Mouse (Mus musculus) CD4-positive helper T cell, adult 2 months (primary cell): ENCODE results near the gene Trabd2b.

Experiments used
- DNase-seq: peaks from one replicate; pipeline ENCODE4 v3.0.0-alpha.2; 2012; ENCODE audit warnings: low read depth, missing footprints, low spot score

The Trabd2b gene

GRCm38 (mm10) chr4:114646825-114647681 lies 240.5 kb downstream of the Trabd2b start:
- DNase-seq, result no peak

GRCm38 (mm10) chr4:114647689-114648088 lies 241.2 kb downstream of the Trabd2b start:
- DNase-seq, result peak; percentile 37

GRCm38 (mm10) chr4:114648532-114649074 lies 242.1 kb downstream of the Trabd2b start:
- no peak for DNase-seq

GRCm38 (mm10) chr4:114650551-114650950 lies 244.0 kb downstream of the Trabd2b start:
- DNase-seq, result no peak

GRCm38 (mm10) chr4:114651007-114651406 lies 244.5 kb downstream of the Trabd2b start:
- no peak for DNase-seq

GRCm38 (mm10) chr4:114651606-114652005 lies 245.1 kb downstream of the Trabd2b start:
- no peak for DNase-seq

GRCm38 (mm10) chr4:114652400-114652799 lies 245.9 kb downstream of the Trabd2b start:
- peak; percentile 70 for DNase-seq

GRCm38 (mm10) chr4:114657933-114658332 lies 251.4 kb downstream of the Trabd2b start:
- DNase-seq, result no peak

GRCm38 (mm10) chr4:114659876-114660275 lies 253.4 kb downstream of the Trabd2b start:
- DNase-seq, result no peak

GRCm38 (mm10) chr4:114664063-114665036 lies 257.8 kb downstream of the Trabd2b start:
- no peak for DNase-seq
